Mouse (Mus musculus) hindbrain, embryonic 15.5 days (tissue): ENCODE data around the gene Rab4b. TPM values are rescaled to one million over a fixed set of nuclear protein-coding genes. Genes with fewer than 3 reads are reported as not detected.

Experiments
- ATAC-seq: fragments of 200-750 bp; cut with Nextera tagmentation; 2 replicates; pipeline ENCODE4 v1.8.0; 2017; ENCODE audit warnings: low read depth, moderate number of reproducible peaks, moderate TSS enrichment; ENCODE audit not compliant: low FRiP score
- H3K27ac ChIP-seq: fragments of 300-500 bp; sonication (generic); replicated peaks from 2 replicates; pipeline ENCODE4 v1.5.1; 2015; ENCODE audit warnings: mild to moderate bottlenecking, inconsistent platforms
- H3K27me3 ChIP-seq: fragments of 300-500 bp; sonication (generic); 2 replicates; pipeline ENCODE4 v1.6.1; 2015; ENCODE audit warnings: control low read depth, inconsistent platforms
- H3K36me3 ChIP-seq: fragments of 300-500 bp; sonication (generic); 2 replicates; pipeline ENCODE4 v1.6.1; 2015; ENCODE audit warnings: control low read depth, inconsistent platforms
- H3K4me1 ChIP-seq: fragments of 300-500 bp; sonication (generic); replicated peaks from 2 replicates; pipeline ENCODE4 v1.6.1; 2015; ENCODE audit warnings: control low read depth, inconsistent platforms
- H3K4me2 ChIP-seq: fragments of 300-500 bp; sonication (generic); 2 replicates; pipeline ENCODE4 v1.6.1; 2015; ENCODE audit warnings: moderate library complexity, mild to moderate bottlenecking, inconsistent platforms
- H3K4me3 ChIP-seq: fragments of 300-500 bp; sonication (generic); 2 replicates; pipeline ENCODE4 v1.5.1; 2015; ENCODE audit warnings: mild to moderate bottlenecking, inconsistent platforms
- H3K9ac ChIP-seq: fragments of 300-500 bp; sonication (generic); 2 replicates; pipeline ENCODE4 v1.6.1; 2015; ENCODE audit warnings: inconsistent platforms
- H3K9me3 ChIP-seq: fragments of 300-500 bp; sonication (generic); 2 replicates; pipeline ENCODE4 v1.6.1; 2016; ENCODE audit warnings: control low read depth, inconsistent platforms
- WGBS: fragments of 180-500 bp; shearing (Covaris S2); methylation state at CpG from one replicate; pipeline ENCODE4 v1.1.7; 2015; 5-methylcytosine and 5-hydroxymethylcytosine counted together
- polyA plus RNA-seq: library from polyadenylated mRNA; unstranded; fragments of >200 nt; fragmentation: Nextera tagmentation; extraction: Ambion mirVana; gene quantifications from 2 replicates; pipeline ENCODE4 v1.2.1, GENCODE M21; 2015

The Rab4b gene
- polyA plus RNA-seq, 1 experiment from 2014 or later = 111 TPM

DNA sequence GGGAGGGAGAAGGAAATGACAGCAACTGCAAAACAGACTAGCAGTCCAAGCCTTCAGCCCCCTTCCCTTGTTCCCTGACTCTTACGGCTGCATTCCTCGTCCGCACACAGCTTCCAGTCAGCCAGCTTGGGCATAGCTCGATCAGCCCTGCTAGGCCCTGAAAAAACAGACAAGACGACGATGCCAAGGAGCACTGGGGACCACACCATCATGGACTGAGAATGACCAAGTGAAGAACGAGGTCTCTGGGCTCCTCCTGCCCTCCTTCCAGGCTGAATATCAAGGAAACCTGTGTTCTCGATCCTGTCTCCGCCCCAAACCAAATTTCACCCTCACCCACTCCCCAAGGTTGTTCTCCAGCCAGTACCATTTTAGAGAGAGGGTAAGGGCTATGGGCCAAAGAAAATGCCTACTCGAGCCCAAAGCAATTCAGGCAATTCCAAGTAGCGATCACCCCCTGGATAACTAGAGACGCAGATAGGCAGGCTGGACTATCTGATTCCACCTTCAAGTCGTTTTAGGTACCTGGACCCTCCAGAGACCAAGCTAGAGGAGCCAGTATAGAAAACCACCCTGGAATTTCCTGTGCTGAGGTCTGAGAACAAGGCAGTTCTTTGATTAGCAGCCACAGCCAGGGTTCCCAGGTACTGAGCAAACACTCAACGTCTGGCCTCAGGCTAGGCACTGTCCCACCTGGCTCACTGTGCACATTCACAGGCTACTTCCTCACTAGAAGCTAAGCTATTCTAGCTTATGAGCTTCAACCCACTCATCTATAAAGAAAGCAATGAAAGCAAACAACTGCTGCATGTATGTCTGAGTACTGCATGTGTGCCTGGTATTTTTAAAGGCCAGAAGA is 2.4 kb upstream of the Rab4b start, which contains the start of the genes Gm21983 and Mia:
Gene Gm21983, minus strand, starts transcription at position 250 of the 859 bp plus-strand sequence.
Gene Mia, minus strand, starts transcription at position 321 of the 859 bp plus-strand sequence.
- WGBS = 62% methylated on average over 14 of the region's 14 CpGs
- Histone ChIP-seq H3K9me3 (no peaks in the 10 kb centered on the region), H3K4me2 (no peak within 1 kb of the TSS; the same call in 1 of the 2 replicates), H3K27ac (peak within 1 kb of the TSS; percentile 90), H3K4me1 (peaks cover 20% of the 10 kb centered on the region), H3K36me3 (peaks cover 19% of the 10 kb centered on the region), H3K4me3 (no peak within 1 kb of the TSS), H3K9ac (no peak within 1 kb of the TSS), H3K27me3 (no peaks in the 10 kb centered on the region)
- ATAC-seq = no peak

DNA sequence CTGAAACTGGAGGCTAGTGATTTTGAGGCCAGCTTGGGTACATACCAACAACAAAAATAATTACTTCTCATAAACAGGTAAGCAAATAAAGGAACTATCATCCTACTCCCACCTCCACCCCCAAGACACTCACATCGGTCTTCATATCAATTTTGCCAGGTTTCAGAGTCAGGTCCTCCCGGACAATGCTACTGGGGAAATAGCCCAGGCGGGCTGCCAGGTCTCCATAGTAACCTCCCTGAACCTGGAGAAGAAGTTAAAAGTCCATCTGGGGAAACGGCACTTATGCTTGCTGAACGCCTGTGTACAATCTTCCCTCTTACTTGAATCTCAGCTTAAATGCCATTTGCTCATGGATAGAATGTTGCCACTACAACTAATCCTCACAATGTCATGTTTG is 1.3 kb upstream of the Rab4b start:
- Histone ChIP-seq H3K9me3 (no peaks in the 10 kb centered on the region), H3K4me3 (no peak overlapping the region), H3K27me3 (no peaks in the 10 kb centered on the region), H3K4me1 (peaks cover 20% of the 10 kb centered on the region), H3K4me2 (no peak overlapping the region; the same call in 1 of the 2 replicates), H3K9ac (no peak overlapping the region), H3K27ac (peak overlapping the region; percentile 90), H3K36me3 (peaks cover 9% of the 10 kb centered on the region)
- 34% methylated on average over 5 of the region's 5 CpGs for WGBS
- ATAC-seq = no peak

DNA sequence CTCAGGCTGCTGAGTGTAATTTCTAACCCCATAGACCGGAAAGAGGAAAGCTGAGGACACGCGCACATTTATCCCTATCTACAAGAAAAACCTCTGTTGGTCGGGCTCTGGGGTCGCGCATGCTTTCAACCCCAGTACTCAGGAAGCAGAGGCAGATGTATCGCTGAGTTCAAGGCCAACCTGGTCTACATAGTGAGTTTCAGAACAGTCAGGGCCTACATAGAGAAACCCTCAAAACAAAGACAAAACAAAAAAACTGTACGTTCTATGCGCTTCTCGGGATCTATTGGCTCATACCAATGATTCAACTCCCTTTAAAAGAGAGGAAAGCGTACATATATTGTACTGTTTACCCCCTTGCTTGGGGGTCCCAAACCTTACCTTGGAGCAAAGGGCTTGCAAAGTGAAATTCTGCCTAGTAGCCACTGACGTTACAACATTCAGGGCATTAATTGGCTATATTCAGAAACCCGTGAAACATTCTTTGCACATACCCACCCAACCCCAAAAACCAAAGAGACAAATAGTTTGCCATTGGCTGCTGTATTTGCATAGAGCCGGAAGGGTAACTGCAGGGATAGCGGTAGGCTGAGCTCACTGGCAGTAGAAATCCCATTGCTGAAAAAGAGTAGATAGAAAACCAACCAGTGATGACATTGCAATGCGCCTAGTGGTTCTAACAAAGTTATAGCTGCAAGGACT is 672 bp upstream of the Rab4b start:
- H3K9ac ChIP-seq = 0 out of 2 replicates have a peak overlapping the region, but pooled peaks have one; percentile 23
- H3K9me3 ChIP-seq = no peaks in the 10 kb centered on the region
- peak overlapping the region; percentile 63 for H3K4me2 ChIP-seq
- H3K36me3 ChIP-seq = peaks cover 5% of the 10 kb centered on the region
- H3K27ac ChIP-seq = peak overlapping the region; percentile 90
- peaks cover 20% of the 10 kb centered on the region for H3K4me1 ChIP-seq
- no peaks in the 10 kb centered on the region for H3K27me3 ChIP-seq
- WGBS = 44% methylated on average over 16 of the region's 16 CpGs
- peak overlapping the region; percentile 76 for H3K4me3 ChIP-seq
- ATAC-seq = 0 out of 2 replicates have a peak, but pooled peaks have one; percentile 4

DNA sequence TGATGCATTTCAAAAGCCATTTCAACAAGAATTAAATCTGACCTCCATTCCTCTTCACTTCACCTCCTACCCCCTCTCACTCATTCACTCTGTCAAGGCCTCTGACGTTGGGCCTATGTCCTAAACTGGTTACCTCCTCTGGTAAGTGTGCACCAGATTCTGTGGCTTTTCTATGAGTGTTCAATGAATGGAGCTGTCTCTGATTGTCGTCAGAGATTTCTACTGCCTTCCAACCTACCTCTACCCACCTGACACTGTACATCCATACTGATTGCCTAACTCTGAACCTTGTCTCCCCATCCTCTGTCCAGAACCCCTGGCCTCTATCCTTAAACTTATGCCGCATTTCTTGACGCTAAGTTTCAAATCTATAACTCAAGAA is 763 bp downstream of the Rab4b start:
- no peaks in the 10 kb centered on the region for H3K27me3 ChIP-seq
- no peaks in the 10 kb centered on the region for H3K9me3 ChIP-seq
- H3K4me3 ChIP-seq = peak overlapping the region; percentile 76
- peaks cover 20% of the 10 kb centered on the region for H3K4me1 ChIP-seq
- H3K36me3 ChIP-seq = peaks cover 14% of the 10 kb centered on the region; the same call in 1 of the 2 replicates
- peak overlapping the region; percentile 94 for H3K27ac ChIP-seq
- peak overlapping the region; percentile 61 for H3K4me2 ChIP-seq
- peak overlapping the region; percentile 48 for H3K9ac ChIP-seq
- WGBS = 18% methylated on average over 4 of the region's 4 CpGs
- ATAC-seq = no peak

DNA sequence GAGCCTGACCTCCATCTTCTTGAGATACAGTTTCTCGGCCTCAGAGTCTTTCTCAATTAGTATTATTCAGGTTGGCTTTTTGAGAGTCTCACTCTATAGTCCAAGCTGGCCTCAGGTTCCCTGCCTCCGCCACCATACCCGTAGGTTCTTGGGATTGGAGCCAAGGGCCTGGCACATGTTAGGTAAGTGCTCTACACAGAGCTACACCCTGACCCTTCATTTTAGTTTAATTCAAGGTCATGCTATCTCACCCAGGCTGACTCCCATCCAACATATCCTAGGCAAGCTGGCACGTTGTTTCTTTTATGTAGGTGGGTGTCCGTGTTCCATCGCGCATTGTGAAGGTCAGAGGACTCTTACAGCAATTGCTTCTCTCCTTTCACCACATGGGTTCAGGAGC is 3.8 kb downstream of the Rab4b start:
- H3K9me3 ChIP-seq = no peaks in the 10 kb centered on the region
- H3K27me3 ChIP-seq = no peaks in the 10 kb centered on the region
- H3K27ac ChIP-seq = no peak overlapping the region
- 96% methylated on average over 7 of the region's 7 CpGs for WGBS
- H3K36me3 ChIP-seq = peaks cover 26% of the 10 kb centered on the region; the same call in 1 of the 2 replicates
- no peak overlapping the region for H3K9ac ChIP-seq
- H3K4me1 ChIP-seq = peaks cover 16% of the 10 kb centered on the region
- no peak for ATAC-seq
- H3K4me3 ChIP-seq = no peak overlapping the region
- H3K4me2 ChIP-seq = no peak overlapping the region

DNA sequence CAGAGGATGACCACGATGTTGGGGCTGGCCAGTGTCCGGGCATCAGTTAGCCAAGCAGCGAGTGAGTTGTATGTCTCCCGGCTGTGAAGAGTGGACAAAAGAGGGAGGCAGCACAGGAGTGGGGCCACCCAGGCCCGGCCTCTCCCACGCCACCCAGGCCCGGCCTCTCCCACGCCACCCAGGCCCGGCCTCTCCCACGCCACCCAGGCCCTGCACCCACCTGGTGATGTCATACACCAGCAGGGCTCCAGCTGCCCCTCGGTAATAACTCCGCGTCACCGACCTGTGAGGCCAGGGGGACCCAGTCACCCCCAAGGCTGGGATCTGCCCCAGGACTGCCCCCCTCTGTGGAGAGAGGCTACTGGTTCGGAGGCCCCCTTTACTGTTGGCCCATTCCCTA is 4.2 kb downstream of the Rab4b start:
- H3K4me3 ChIP-seq = no peak overlapping the region
- peaks cover 26% of the 10 kb centered on the region; the same call in 1 of the 2 replicates for H3K36me3 ChIP-seq

DNA sequence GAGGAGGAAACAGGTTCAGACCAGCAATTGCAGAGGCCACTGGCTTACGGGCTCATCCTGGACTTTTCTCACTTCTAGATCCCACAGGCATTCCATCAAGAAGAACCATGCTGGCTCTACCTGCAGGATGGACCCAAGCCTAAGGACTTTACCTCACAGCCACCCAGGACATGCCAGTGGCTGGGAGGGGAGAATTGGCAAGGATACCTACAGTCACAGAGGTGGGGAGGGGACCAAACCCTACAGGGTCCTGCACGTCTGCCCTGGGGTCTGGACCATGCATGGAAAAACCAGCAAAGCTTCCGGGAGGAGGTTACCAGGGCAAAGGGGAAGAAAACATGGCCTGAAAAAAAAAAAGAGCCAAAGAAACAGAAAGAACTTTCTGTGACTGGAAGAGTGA is 7.7 kb downstream of the Rab4b start:
- no peak for ATAC-seq
- no peak overlapping the region for H3K4me2 ChIP-seq
- H3K9ac ChIP-seq = no peak overlapping the region
- no peaks in the 10 kb centered on the region for H3K9me3 ChIP-seq
- 94% methylated on average over 3 of the region's 3 CpGs for WGBS
- no peak overlapping the region for H3K4me3 ChIP-seq
- peaks cover 7% of the 10 kb centered on the region for H3K4me1 ChIP-seq
- peaks cover 26% of the 10 kb centered on the region; the same call in 1 of the 2 replicates for H3K36me3 ChIP-seq
- H3K27me3 ChIP-seq = no peaks in the 10 kb centered on the region
- no peak overlapping the region for H3K27ac ChIP-seq

More for the DNA sequence above, 4.2 kb downstream of the Rab4b start:
- Histone ChIP-seq H3K4me2 (no peak overlapping the region), H3K4me1 (peaks cover 13% of the 10 kb centered on the region), H3K9ac (no peak overlapping the region), H3K9me3 (no peaks in the 10 kb centered on the region), H3K27ac (no peak overlapping the region), H3K27me3 (no peaks in the 10 kb centered on the region)
- 96% methylated on average over 15 of the region's 15 CpGs for WGBS
- no peak for ATAC-seq

DNA sequence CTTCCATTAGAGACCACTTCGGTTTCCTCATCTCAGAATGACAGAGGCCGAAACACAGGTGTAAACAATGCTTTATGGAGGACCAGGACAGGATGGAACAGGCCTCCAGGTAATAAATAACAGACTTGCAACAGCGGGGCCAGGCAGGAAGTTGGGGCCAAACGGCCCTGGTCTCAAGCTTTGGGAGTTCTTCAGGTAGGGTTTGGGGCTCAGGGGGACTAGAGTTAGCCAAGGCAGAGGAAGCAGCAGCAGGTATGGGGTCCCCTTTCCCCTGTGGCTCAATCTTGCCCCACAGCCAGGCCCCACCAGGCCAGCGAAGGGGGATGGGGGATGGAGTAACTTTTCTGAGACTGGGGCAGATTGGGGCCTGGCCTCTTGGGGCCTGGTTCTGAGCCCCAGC is 10.3 kb downstream of the Rab4b start:
- Histone ChIP-seq H3K9me3 (no peaks in the 10 kb centered on the region), H3K9ac (no peak overlapping the region), H3K4me1 (peaks cover 31% of the 10 kb centered on the region), H3K4me3 (no peak overlapping the region), H3K27me3 (no peaks in the 10 kb centered on the region), H3K36me3 (peaks cover 18% of the 10 kb centered on the region), H3K4me2 (no peak overlapping the region), H3K27ac (no peak overlapping the region)
- no peak for ATAC-seq
- WGBS = 91% methylated on average over 5 of the region's 5 CpGs

DNA sequence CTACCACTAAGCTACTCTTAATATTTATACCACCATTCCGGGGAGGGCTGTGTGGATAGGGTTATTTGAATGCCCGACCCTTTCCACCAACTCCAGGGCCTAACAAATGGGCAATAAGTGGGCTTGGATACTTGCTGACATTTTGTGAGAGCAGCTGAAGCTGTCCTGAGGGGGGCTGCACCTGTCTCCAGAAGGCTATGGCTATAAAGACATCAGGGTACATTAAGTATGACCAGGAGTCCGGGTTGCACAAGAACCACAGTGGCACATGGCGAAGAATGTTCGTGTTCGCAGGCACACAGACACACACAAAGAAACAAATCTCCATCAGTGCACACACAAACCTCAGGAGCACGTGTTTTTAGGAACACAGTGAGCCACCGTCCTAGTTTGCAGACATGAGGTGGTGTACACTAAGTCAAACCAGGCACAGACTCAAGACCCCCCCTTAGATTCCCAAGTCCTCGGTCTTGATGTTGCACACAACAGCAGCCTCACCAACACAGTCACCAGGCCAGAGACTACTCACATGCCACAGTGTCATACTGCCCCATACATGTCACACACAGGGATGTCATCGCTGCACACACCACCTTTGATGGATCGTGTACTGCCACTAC is 11.1 kb downstream of the Rab4b start:
- H3K27ac ChIP-seq = peak overlapping the region; percentile 98
- peak overlapping the region; percentile 81 for H3K9ac ChIP-seq
- ATAC-seq = no peak
- H3K9me3 ChIP-seq = no peaks in the 10 kb centered on the region
- peaks cover 18% of the 10 kb centered on the region for H3K36me3 ChIP-seq
- H3K4me1 ChIP-seq = peaks cover 39% of the 10 kb centered on the region
- peak overlapping the region; percentile 78 for H3K4me3 ChIP-seq
- peak overlapping the region; percentile 76 for H3K4me2 ChIP-seq
- 75% methylated on average over 11 of the region's 11 CpGs for WGBS
- H3K27me3 ChIP-seq = no peaks in the 10 kb centered on the region

DNA sequence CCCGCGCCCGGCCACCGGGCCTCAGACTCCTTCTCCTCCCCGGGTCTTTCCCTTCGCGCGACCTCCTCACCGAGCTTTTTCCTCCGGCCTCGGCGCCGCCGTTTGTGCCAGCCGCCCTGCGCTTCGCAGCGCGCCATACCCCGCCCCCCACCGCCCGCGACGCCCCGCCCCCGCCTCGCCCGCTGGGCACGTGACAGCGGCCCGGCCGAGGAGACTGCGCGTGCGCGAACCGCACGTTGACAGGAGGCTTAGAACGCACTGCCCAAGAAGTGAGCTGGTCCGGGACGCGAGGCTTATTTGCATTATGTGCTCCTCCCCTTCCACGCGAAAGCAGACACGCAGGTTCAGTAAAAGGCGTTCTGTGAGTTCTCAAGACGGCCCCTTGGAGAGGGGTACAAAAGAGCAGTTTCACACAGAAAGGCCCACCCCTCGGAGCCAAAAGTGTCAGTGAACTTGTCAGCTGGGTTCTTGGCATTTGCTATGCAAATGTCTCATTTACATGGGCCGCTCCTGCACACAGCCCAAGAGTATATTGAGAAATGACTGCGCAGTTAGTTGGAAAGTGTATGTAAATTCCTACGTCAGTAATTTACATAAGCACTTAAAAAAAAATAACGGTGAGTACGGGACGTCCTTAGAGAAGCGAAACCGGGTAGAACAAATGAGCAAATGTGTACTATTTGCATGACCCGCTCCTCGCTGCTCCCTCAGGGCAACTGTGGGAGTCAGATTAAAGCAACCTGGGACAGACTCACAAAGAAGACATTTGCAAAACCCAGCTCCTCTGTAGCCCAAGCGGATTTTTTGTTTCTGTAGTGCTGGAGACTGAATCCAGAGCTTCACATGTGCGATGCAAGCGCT is 11.9 kb downstream of the Rab4b start, which contains the start of gene Egln2:
Gene Egln2, minus strand, starts transcription at position 189 of the 861 bp plus-strand sequence.
- Histone ChIP-seq H3K4me2 (peak within 1 kb of the TSS; percentile 76), H3K4me1 (peaks cover 46% of the 10 kb centered on the region)
- WGBS = under 1% methylated on average over 60 of the region's 61 CpGs

DNA sequence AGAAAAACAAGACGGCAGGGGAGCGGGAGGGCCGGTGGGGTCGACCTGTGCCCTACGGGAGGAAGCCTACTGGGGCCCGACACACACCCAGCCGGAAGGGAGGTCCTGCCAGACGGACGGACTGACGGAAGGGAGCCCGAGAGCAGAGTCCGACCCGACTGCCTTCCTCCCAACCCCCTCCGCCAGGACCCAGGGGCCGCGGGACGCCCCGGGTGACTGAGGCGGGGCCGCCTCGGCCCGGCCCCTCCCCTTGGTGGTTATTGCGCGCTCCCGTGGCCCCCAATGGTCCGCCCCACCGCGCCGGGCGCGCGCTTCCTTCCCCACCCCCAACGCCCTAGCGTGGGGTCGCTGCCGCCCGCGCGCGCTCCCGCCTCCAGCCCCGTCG is 12.5 kb downstream of the Rab4b start:
- Histone ChIP-seq H3K4me1 (peaks cover 52% of the 10 kb centered on the region), H3K4me2 (peak overlapping the region; percentile 76), H3K27ac (peak overlapping the region; percentile 98), H3K9me3 (no peaks in the 10 kb centered on the region), H3K36me3 (peaks cover 12% of the 10 kb centered on the region; the same call in 1 of the 2 replicates), H3K4me3 (peak overlapping the region; percentile 78), H3K9ac (peak overlapping the region; percentile 81), H3K27me3 (no peaks in the 10 kb centered on the region)
- 1% methylated on average over 28 of the region's 43 CpGs for WGBS
- peak; percentile 49 for ATAC-seq

More for the DNA sequence above, 11.9 kb downstream of the Rab4b start, which contains the start of gene Egln2:
- peak within 1 kb of the TSS; percentile 98 for H3K27ac ChIP-seq
- no peaks in the 10 kb centered on the region for H3K27me3 ChIP-seq
- peak; percentile 77 for ATAC-seq
- peak within 1 kb of the TSS; percentile 81 for H3K9ac ChIP-seq
- H3K4me3 ChIP-seq = peak within 1 kb of the TSS; percentile 78
- H3K36me3 ChIP-seq = peaks cover 13% of the 10 kb centered on the region
- H3K9me3 ChIP-seq = no peaks in the 10 kb centered on the region
